9 mouse cellular contexts compared by ENCODE assay signal in the genomic region with DNA sequence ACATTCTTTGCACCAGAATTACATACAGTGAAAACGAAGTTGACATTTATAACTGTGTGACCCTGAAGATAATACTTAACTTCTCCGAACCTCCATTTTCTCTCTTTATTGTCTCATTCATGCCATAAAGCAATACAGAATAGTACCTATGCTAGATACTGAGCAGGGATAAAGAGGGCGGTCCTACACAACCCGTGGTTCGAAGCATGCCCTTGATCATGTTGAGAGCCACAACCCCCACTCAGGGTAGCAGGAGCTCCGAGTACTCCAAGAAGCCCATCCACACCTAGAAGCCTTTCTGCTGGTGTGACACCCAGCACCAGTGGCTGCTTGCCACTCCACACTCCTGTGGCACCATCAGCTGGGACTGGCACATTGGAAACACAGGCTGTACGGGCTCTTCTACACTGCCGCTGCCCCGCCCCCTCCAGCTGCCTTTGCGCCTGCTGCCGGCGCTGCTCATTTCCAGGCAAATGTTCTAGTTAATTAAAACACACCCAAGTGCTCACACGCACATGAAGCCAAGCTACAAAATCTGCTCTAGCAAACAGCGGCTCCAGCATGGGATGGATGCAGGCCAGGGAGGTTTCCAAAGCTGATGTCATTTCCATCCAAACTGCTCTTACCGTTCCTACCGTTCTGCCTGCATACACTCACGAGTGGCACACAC.
DNase-seq lines count a peak whose midpoint lies in the region; ATAC-seq and TF ChIP-seq lines count a peak whose summit lies in the region.
"Had no signal": no experiment of that assay in that cellular context is flagged by ENCODE, and none has a peak within 500 bp of the region (broad histone marks: within the 10 kb centered on the region; RNA-seq: fewer than 3 reads in every experiment).

No protein-coding gene starts in this region.

- no peak overlapping the region for H3K4me2 ChIP-seq in kidney, embryonic 14.5 days (replicated peaks; ENCODE audit: low read depth, low read length)
- H3K4me2 ChIP-seq in embryonic facial prominence, embryonic 15.5 days (replicated peaks): no peak overlapping the region
- H3K4me2 ChIP-seq in neural tube, embryonic 15.5 days: peak overlapping the region; percentile 28; the same call in 1 of the 2 replicates

- no peak for TF ChIP-seq POLR2A in kidney, adult 2 months (IDR thresholded peaks at IDR 0.05; ENCODE audit: low read depth, low read length)

- H3K27me3 ChIP-seq in kidney, adult 2 months (replicated peaks; ENCODE audit: control insufficient read depth, insufficient read depth, low read length): no peaks in the 10 kb centered on the region
- no peaks in the 10 kb centered on the region for H3K27me3 ChIP-seq in kidney, embryonic 14.5 days (ENCODE audit: control insufficient read depth, insufficient read depth, low read length)
- no peaks in the 10 kb centered on the region for H3K27me3 ChIP-seq in embryonic facial prominence, embryonic 15.5 days
- H3K27me3 ChIP-seq in neural tube, embryonic 15.5 days (replicated peaks): no peaks in the 10 kb centered on the region

- WGBS in kidney, adult 2 months: 66% methylated on average over 17 of the region's 17 CpGs
- WGBS in kidney, embryonic 14.5 days: 76% methylated on average over 17 of the region's 17 CpGs
- WGBS in embryonic facial prominence, embryonic 15.5 days: 51% methylated on average over 17 of the region's 17 CpGs
- 36% methylated on average over 17 of the region's 17 CpGs for WGBS in neural tube, embryonic 15.5 days

- no peak for TF ChIP-seq CTCF in kidney, adult 2 months (conservative IDR thresholded peaks at IDR 0.05; ENCODE audit: insufficient read depth, insufficient read length, low read depth, low read length)

- no peak overlapping the region for H3K9ac ChIP-seq in kidney, embryonic 14.5 days (ENCODE audit: low read depth, low read length)
- H3K9ac ChIP-seq in embryonic facial prominence, embryonic 15.5 days: no peak overlapping the region
- H3K9ac ChIP-seq in neural tube, embryonic 15.5 days (replicated peaks): no peak overlapping the region
- H3K9ac ChIP-seq: liver, embryonic 14.5 days had no signal

- H3K36me3 ChIP-seq in kidney, adult 2 months (ENCODE audit: control insufficient read depth, insufficient read depth, low read length): no peaks in the 10 kb centered on the region
- H3K36me3 ChIP-seq in kidney, embryonic 14.5 days (ENCODE audit: control insufficient read depth, insufficient read depth, low read length): no peaks in the 10 kb centered on the region
- no peaks in the 10 kb centered on the region for H3K36me3 ChIP-seq in embryonic facial prominence, embryonic 15.5 days
- no peaks in the 10 kb centered on the region for H3K36me3 ChIP-seq in neural tube, embryonic 15.5 days

- no peak overlapping the region for H3K27ac ChIP-seq in kidney, adult 2 months (ENCODE audit: insufficient read depth, low read depth, low read length)
- H3K27ac ChIP-seq in kidney, embryonic 14.5 days (ENCODE audit: low read depth, low read length): no peak overlapping the region
- H3K27ac ChIP-seq in embryonic facial prominence, embryonic 15.5 days (replicated peaks): peak overlapping the region; percentile 59
- peak overlapping the region; percentile 77 for H3K27ac ChIP-seq in neural tube, embryonic 15.5 days (replicated peaks)
- H3K27ac ChIP-seq: liver, embryonic 14.5 days had no signal

- no peaks in the 10 kb centered on the region for H3K9me3 ChIP-seq in kidney, embryonic 14.5 days (ENCODE audit: control insufficient read depth, low read length)
- no peaks in the 10 kb centered on the region for H3K9me3 ChIP-seq in embryonic facial prominence, embryonic 15.5 days (replicated peaks)
- H3K9me3 ChIP-seq in neural tube, embryonic 15.5 days (replicated peaks): no peaks in the 10 kb centered on the region

- intact Hi-C loops in heart, postnatal 25 days (cut with DNase I): no loop called here

- peak; percentile 23 for DNase-seq in kidney, adult 2 months
- peak; percentile 54 for DNase-seq in heart, postnatal 25 days (ENCODE audit: low spot score)
- DNase-seq in left cerebral cortex, adult 18-20 months (ENCODE audit: low spot score in 2 of 2): peak; percentile 56 to 73
- no peak for DNase-seq in natural killer cell, adult 2 months (ENCODE audit: low spot score in 2 of 2)
- DNase-seq in B cell, adult 2 months: no peak

- no peaks in the 10 kb centered on the region for H3K4me1 ChIP-seq in kidney, adult 2 months (ENCODE audit: control insufficient read depth, insufficient read depth, low read length)
- no peaks in the 10 kb centered on the region for H3K4me1 ChIP-seq in kidney, embryonic 14.5 days (ENCODE audit: control insufficient read depth, insufficient read depth, low read length)
- H3K4me1 ChIP-seq in embryonic facial prominence, embryonic 15.5 days: peaks cover 22% of the 10 kb centered on the region
- peaks cover 33% of the 10 kb centered on the region for H3K4me1 ChIP-seq in neural tube, embryonic 15.5 days

- no peak overlapping the region for H3K4me3 ChIP-seq in kidney, adult 2 months (ENCODE audit: insufficient read depth, low read depth, low read length)
- no peak overlapping the region for H3K4me3 ChIP-seq in kidney, embryonic 14.5 days (ENCODE audit: low read length)
- no peak overlapping the region for H3K4me3 ChIP-seq in embryonic facial prominence, embryonic 15.5 days (replicated peaks)
- no peak overlapping the region for H3K4me3 ChIP-seq in neural tube, embryonic 15.5 days (replicated peaks)

- no peak for ATAC-seq in kidney, embryonic 14.5 days (ENCODE audit: low FRiP score, low TSS enrichment)
- peak; percentile 29; the same call in 1 of the 2 replicates for ATAC-seq in embryonic facial prominence, embryonic 15.5 days (ENCODE audit: insufficient number of reproducible peaks, low FRiP score, low TSS enrichment, low read depth)
- ATAC-seq in neural tube, embryonic 15.5 days (ENCODE audit: low FRiP score): peak; percentile 82

Comparison
In these comparisons a context has a peak if more than half of its experiments do, and no peak if none do; other contexts are left out.
1. DNase-seq: peak in kidney, adult 2 months (single experiment), heart, postnatal 25 days (single experiment) and left cerebral cortex, adult 18-20 months (2 of 2); none in natural killer cell, adult 2 months (0 of 2) and B cell, adult 2 months (0 of 2).
2. H3K27ac ChIP-seq: peak in embryonic facial prominence, embryonic 15.5 days (single experiment) and neural tube, embryonic 15.5 days (single experiment); none in kidney, adult 2 months (single experiment) and kidney, embryonic 14.5 days (single experiment).